Mouse (Mus musculus) ES-E14 (cell line): ENCODE measurements around the gene Ddx42. TPM values are rescaled to one million over a fixed set of nuclear protein-coding genes. Genes with fewer than 3 reads are reported as not detected.

Source experiments
- DNase-seq: peaks from one replicate; pipeline ENCODE4 v3.0.0-alpha.2; 2013; ENCODE audit warnings: low read depth, low spot score
- H3K27ac ChIP-seq: 2 replicates; pipeline ENCODE4 v1.5.1; 2012; ENCODE audit warnings: low read depth, mild to moderate bottlenecking, low read length, moderate library complexity, mixed read lengths; ENCODE audit not compliant: poor library complexity, insufficient read depth, severe bottlenecking
- H3K36me3 ChIP-seq: 2 replicates; pipeline ENCODE4 v1.6.1; 2012; ENCODE audit warnings: mild to moderate bottlenecking, low read length, moderate library complexity, mixed read lengths; ENCODE audit not compliant: control insufficient read depth, poor library complexity, insufficient read depth, severe bottlenecking
- H3K4me1 ChIP-seq, 2 experiments: fragments of 150-350 bp in 1 of 2; sonication (generic) in 1 of 2; 2 replicates each; pipeline ENCODE4 v1.6.1; 2012; ENCODE audit warnings: low read length in 2 of 2, mild to moderate bottlenecking in 1 of 2, mixed read lengths in 1 of 2; ENCODE audit not compliant: control insufficient read depth in 2 of 2, insufficient read depth in 2 of 2, poor library complexity in 1 of 2
- H3K4me3 ChIP-seq, 2 experiments: fragments of 150-350 bp in 1 of 2; sonication (generic) in 1 of 2; 2 replicates each; pipeline ENCODE4 v1.5.1; 2012; ENCODE audit warnings: low read length in 2 of 2, low read depth in 1 of 2, mild to moderate bottlenecking in 1 of 2, mixed read lengths in 1 of 2; ENCODE audit not compliant: insufficient read depth in 1 of 2, poor library complexity in 1 of 2, severe bottlenecking in 1 of 2
- H3K9ac ChIP-seq: 2 replicates; pipeline ENCODE4 v1.6.1; 2012; ENCODE audit warnings: low read depth, mild to moderate bottlenecking, low read length, mixed read lengths; ENCODE audit not compliant: poor library complexity, insufficient read depth, severe bottlenecking
- H3K9me3 ChIP-seq: fragments of 150-350 bp; sonication (generic); 2 replicates; pipeline ENCODE4 v1.6.1; 2012; ENCODE audit warnings: low read depth, mild to moderate bottlenecking, low read length; ENCODE audit not compliant: control insufficient read depth, insufficient read depth
- CHD2 ChIP-seq: IDR thresholded peaks from 2 replicates; pipeline ENCODE4 v1.6.1; 2014; ENCODE audit warnings: mild to moderate bottlenecking, low read depth, low read length, inconsistent platforms
- HCFC1 ChIP-seq: IDR thresholded peaks from 2 replicates; pipeline ENCODE4 v1.6.1; 2012; ENCODE audit warnings: low read length, inconsistent platforms, borderline replicate concordance; ENCODE audit not compliant: insufficient read depth
- MAFK ChIP-seq: IDR thresholded peaks from 2 replicates; pipeline ENCODE4 v1.6.1; 2014; ENCODE audit warnings: mild to moderate bottlenecking, low read depth, low read length, inconsistent platforms; ENCODE audit not compliant: insufficient read depth
- ZC3H11A ChIP-seq: IDR thresholded peaks from 2 replicates; pipeline ENCODE4 v1.6.1; 2012; ENCODE audit warnings: low read depth, mild to moderate bottlenecking, inconsistent platforms, low read length, borderline replicate concordance
- ZNF384 ChIP-seq: IDR thresholded peaks from 2 replicates; pipeline ENCODE4 v1.6.1; 2012; ENCODE audit warnings: low read depth, low read length, inconsistent platforms
- in situ Hi-C, 2 experiments: fragments of 600-800 bp; cut with MboI; formaldehyde crosslinking; loops; one replicate each; pipeline ENCODE4 v1.15.1; 2025; ENCODE audit warnings: low sequenced_read_pairs in 2 of 2, inconsistent platforms in 1 of 2; ENCODE audit not compliant: unreplicated experiment in 2 of 2
- total RNA-seq: library from RNA; depleted of rRNA; stranded (reverse); fragments of 300-350 nt; gene quantifications from 2 replicates; pipeline ENCODE4 v1.2.3, GENCODE M21; 2012

Ddx42 gene
- total RNA-seq, 1 experiment = 64.3 TPM

DNA sequence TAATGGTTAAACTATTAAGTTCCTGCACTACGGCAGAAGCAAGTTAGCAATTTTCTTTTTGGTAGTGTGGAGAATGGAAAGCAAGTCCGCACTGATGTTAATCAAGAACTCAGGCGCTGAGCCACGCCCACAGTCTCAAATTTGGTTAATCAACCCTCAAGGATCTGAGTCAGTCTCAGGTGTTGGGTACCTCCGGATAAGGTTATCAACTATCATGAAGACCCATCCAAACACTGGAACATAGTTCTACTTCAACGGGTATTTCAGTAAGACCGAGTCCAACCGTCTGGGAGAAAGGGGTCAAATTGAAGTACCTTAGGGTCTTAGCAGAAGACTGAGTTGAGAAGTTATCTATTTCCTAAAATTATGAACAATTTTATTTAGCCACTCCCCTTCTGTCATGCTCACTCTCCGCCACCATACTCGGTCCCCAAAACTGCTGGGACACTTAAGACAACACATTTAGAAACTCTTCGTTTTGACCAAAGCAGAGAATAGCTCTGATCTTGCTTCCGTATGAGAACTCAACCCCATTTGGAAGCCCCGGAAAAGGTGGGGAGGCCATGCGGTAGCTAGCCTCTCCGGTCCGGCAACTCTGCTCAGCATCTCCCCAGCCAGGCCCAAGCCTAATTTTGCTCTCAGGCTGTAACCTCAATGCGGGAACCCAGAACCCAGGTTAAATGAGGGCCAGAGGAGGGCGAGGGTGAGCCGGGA is 23.9 kb upstream of the Ddx42 start:
- no peaks in the 10 kb centered on the region for H3K36me3 ChIP-seq
- H3K9me3 ChIP-seq = no peaks in the 10 kb centered on the region
- in situ Hi-C loops = no loop called here
- TF ChIP-seq MAFK (no peak), HCFC1 (no peak)
- H3K27ac ChIP-seq = 0 out of 2 replicates have a peak overlapping the region, but pooled peaks have one; percentile 12
- peak overlapping the region; percentile 76 to 80 for H3K4me3 ChIP-seq
- H3K4me1 ChIP-seq = peaks cover 2% of the 10 kb centered on the region in 2 experiments; a peak in 2 of 4 replicates
- peak overlapping the region; percentile 83 for H3K9ac ChIP-seq
- no peak for DNase-seq

DNA sequence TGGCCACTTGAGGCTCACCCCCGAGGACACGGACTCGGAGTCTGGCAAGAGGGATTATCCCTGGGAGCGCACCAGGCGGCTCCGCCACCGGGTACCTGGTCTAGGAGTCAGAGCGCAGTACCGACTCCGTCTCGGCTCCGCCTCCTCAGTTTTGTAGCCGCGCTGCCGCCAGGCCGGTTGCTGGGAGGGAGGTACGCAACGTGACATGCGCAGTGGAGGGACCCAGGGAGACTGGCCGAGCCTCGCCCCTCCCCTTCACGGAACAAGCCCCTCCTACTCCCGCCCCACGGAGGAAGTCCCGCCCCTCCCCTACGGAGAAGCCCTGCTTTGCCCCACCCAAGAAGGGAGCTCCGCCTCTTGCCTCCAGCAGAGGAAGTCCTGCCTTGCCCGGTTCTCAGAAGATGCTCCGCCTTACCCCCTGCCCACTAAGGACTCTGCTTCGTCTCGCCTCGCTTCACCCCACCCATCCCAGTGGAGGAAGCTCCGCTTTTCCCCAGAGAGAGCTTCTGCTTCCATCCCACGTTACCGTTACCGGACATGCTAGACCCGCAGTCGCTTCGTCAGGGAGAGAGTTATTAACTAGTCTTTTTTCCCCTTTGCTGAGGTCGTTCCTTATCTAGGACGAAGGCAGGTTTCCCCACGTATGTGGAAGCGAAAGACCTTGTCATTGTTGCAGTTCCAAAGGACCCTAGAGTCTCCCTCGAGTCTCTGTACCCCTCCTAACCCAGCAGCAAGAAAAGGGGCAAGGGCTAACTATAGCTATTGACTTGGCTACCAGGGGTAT is 23.2 kb upstream of the Ddx42 start:
- Histone ChIP-seq H3K9ac (peak overlapping the region; percentile 83), H3K4me1 (peaks cover 2% of the 10 kb centered on the region in 2 experiments; a peak in 1 of 4 replicates), H3K27ac (peak overlapping the region; percentile 28; the same call in 1 of the 2 replicates), H3K9me3 (no peaks in the 10 kb centered on the region), H3K36me3 (peaks cover 3% of the 10 kb centered on the region; the same call in 1 of the 2 replicates), H3K4me3 (peak overlapping the region; percentile 76 to 80)
- in situ Hi-C loops = no loop called here
- DNase-seq = peak; percentile 97
- TF ChIP-seq ZNF384 (no peak), HCFC1 (no peak; the same call in 1 of the 2 replicates), MAFK (no peak), CHD2 (no peak), ZC3H11A (no peak)

DNA sequence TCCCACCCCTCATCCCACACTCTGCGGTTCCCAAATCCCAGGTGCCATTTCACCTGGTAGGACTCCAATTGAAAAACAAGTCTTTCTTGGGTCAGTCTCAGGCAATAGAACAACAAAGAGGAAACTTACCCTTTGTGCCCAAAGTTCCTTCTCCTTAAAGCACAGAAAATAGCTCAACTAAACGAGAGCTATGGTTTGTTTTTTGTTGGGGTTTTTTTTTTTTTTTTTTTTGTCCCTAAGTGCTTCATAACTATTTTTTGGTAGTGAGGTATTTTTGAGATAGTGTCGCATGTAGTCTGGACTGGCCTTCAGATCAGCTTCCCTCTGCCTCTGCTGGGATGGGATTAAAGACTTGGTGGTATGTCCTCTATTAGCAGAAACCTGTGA is 22.6 kb upstream of the Ddx42 start:
- DNase-seq = no peak
- in situ Hi-C loops = no loop called here
- Histone ChIP-seq H3K4me3 (peak overlapping the region; percentile 71 to 80), H3K9ac (peak overlapping the region; percentile 77), H3K9me3 (no peaks in the 10 kb centered on the region), H3K36me3 (peaks cover 3% of the 10 kb centered on the region; the same call in 1 of the 2 replicates), H3K4me1 (peaks cover 2% of the 10 kb centered on the region in 2 experiments; a peak in 1 of 4 replicates), H3K27ac (peak overlapping the region; percentile 28; the same call in 1 of the 2 replicates)
- TF ChIP-seq ZNF384 = no peak
- TF ChIP-seq CHD2 = no peak
- no peak for TF ChIP-seq MAFK
- no peak for TF ChIP-seq ZC3H11A
- no peak for TF ChIP-seq HCFC1

DNA sequence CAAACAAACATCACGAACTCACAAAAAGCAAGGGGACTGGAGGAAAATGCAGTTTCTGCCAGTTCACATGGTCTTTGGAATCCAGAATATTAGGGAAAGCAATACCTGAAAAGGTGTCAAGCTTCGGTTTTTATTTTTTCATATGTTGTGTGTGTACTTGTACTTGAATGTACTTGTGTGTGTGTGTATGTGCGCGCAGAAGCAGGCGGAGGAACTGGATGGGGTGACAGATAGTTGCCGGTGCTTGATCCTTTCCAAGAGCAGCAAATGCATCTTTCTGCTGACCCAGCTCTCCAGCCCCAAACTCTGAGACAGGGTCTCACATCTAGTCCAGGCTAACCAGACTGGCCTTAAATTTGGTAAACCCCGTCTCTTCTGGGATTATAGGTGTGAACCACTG is 21.8 kb upstream of the Ddx42 start:
- Histone ChIP-seq H3K36me3 (peaks cover 3% of the 10 kb centered on the region; the same call in 1 of the 2 replicates), H3K4me3 (no peak overlapping the region), H3K9me3 (no peaks in the 10 kb centered on the region), H3K9ac (no peak overlapping the region), H3K4me1 (peaks cover 2% of the 10 kb centered on the region in 2 experiments; a peak in 1 of 4 replicates), H3K27ac (no peak overlapping the region)
- TF ChIP-seq ZNF384 = no peak
- TF ChIP-seq CHD2 = no peak
- TF ChIP-seq MAFK = no peak
- in situ Hi-C loops = no loop called here
- no peak for DNase-seq
